Mouse (Mus musculus) bone marrow macrophage, adult 2 months (primary cell): ENCODE measurements around the gene Efna1. TPM values are rescaled to one million over a fixed set of nuclear protein-coding genes. Genes with fewer than 3 reads are reported as not detected.
A peak's percentile ranks its signal among the peaks of the same experiment; 100 is the strongest.

Experiments
- H3K27ac ChIP-seq: 2 replicates; pipeline ENCODE4 v1.5.1; 2012; ENCODE audit warnings: low read depth, low read length; ENCODE audit not compliant: insufficient read depth
- H3K4me1 ChIP-seq: 2 replicates; pipeline ENCODE4 v1.6.1; 2012; ENCODE audit warnings: low read length; ENCODE audit not compliant: control insufficient read depth, insufficient read depth
- H3K4me3 ChIP-seq: 2 replicates; pipeline ENCODE4 v1.5.1; 2012; ENCODE audit warnings: mild to moderate bottlenecking, low read length, moderate library complexity; ENCODE audit not compliant: insufficient read depth
- CTCF ChIP-seq: IDR thresholded peaks from 2 replicates; pipeline ENCODE4 v1.5.1; 2012; ENCODE audit warnings: low read depth, mild to moderate bottlenecking, low read length, moderate library complexity
- POLR2A ChIP-seq: IDR thresholded peaks from 2 replicates; pipeline ENCODE4 v1.6.1; 2012; ENCODE audit warnings: mild to moderate bottlenecking, low read depth, low read length, borderline replicate concordance
- polyA plus RNA-seq: library from polyadenylated mRNA; stranded (reverse); fragments of >200 nt; gene quantifications from 2 replicates; pipeline ENCODE4 v1.2.4, GENCODE M21; 2012; ENCODE audit not compliant: missing spikeins, insufficient read depth, insufficient read length

Gene Efna1
- polyA plus RNA-seq, 1 experiment = not detected

DNA sequence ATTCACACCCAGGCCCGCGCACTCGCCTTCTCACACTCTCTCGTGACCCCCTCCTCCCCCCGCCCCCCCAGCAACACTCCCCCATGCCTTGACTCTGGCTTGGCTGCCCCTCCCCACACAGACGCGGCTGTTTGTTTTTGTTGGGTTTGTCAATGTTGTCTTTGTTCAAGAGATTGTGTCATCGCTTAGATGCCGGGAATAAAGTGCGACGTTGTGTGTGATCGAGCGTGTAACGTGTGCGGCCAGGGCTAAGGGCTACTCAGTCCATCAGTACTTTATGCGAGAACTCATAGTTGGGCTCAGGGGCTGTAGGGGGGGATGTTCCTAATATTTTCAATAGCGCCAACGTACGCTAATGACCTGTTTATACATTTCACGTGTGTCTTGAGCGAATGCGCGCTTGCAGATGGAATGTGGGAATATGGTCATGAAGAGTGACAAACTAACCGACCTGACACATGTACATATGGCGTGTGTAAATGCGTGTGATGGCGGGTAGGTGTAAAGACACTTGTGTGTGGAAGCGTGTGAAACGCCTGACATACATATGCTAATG, 814 bp downstream of the Efna1 start:
- Histone ChIP-seq H3K4me3 (peak overlapping the region; percentile 65), H3K4me1 (peaks cover 15% of the 10 kb centered on the region), H3K27ac (no peak overlapping the region)
- no peak for TF ChIP-seq CTCF
- TF ChIP-seq POLR2A = no peak

DNA sequence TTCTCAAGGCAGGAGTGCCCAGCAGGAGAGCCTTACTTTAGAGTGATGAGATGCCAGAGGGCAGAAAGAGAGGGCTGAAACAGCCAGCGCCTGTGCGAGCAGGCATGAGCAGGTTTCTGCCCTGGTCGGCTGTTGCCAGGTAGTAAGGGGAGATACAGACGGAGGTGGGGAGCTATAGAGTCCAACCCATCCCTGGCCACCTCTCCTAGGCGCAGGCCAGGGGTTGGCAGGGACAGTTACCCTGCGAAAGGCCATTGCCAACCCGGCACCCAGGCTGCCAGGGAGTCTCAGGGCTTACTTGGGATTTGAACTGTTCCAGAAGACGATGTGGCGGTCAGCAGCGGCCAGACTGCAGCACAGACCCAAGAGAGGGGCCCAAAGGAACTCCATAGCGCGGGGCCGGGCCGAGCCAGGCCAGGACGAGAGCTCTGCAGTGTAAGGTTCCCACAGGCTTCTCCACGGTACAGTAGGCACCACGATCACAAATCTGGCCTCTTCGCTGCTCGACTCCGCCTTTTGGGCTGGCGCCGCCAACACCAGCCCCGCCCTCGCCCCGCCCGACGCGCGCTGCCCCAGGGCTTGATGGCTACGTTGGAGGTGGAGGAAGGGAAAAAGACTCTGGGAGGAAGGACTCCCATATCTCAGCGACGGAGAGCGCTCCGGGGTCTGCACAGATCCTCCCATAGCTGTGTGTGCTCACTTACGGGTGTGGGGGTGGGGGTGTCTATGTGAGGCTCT, 1.6 kb downstream of the Efna1 start:
- no peak for TF ChIP-seq POLR2A
- TF ChIP-seq CTCF = no peak
- Histone ChIP-seq H3K27ac (no peak overlapping the region), H3K4me3 (peak overlapping the region; percentile 65), H3K4me1 (peaks cover 9% of the 10 kb centered on the region; the same call in 1 of the 2 replicates)

DNA sequence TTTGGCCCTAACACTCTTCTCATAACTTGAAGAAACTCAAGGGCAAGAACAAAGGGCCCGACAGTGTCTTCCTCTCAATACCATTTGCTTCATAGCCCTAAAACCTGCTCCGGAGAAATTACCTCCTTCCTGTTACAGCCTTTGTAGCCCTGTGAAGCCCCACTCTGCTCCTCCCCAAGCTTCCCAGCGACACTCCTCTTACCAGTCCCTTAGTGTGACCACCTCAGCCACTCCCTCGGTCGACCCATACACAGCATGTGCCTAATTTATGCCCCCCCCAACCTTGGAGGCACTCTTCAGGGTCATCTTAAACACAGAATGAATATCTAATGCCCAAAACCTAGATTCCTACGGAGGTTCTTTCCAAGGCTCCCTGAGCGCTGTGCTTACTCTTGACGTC, 2.3 kb downstream of the Efna1 start:
- Histone ChIP-seq H3K27ac (no peak overlapping the region), H3K4me3 (no peak overlapping the region), H3K4me1 (peaks cover 9% of the 10 kb centered on the region; the same call in 1 of the 2 replicates)
- TF ChIP-seq CTCF (no peak), POLR2A (no peak)

DNA sequence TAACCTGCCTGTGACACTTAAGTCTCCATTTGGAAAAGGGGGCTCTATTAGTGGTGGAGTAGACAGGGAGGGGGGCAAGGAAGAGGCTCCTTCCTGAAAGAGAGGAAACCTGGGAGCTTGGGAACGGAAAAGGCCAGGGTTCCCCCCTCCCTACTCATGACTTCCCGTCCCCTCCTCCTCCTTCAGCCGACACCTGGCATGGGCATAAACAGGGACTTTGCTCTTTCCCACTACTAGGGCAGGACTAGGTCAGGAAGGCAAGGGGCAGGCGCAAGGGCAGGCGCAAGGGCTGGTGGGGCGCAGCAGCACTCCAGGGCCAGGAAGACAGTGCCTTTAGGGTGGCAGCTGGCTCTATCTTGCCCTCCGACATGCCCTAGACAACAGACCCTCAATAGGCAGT, 2.8 kb downstream of the Efna1 start:
- H3K4me1 ChIP-seq = peaks cover 9% of the 10 kb centered on the region; the same call in 1 of the 2 replicates
- no peak overlapping the region for H3K4me3 ChIP-seq
- no peak for TF ChIP-seq CTCF
- no peak for TF ChIP-seq POLR2A
- no peak overlapping the region for H3K27ac ChIP-seq

DNA sequence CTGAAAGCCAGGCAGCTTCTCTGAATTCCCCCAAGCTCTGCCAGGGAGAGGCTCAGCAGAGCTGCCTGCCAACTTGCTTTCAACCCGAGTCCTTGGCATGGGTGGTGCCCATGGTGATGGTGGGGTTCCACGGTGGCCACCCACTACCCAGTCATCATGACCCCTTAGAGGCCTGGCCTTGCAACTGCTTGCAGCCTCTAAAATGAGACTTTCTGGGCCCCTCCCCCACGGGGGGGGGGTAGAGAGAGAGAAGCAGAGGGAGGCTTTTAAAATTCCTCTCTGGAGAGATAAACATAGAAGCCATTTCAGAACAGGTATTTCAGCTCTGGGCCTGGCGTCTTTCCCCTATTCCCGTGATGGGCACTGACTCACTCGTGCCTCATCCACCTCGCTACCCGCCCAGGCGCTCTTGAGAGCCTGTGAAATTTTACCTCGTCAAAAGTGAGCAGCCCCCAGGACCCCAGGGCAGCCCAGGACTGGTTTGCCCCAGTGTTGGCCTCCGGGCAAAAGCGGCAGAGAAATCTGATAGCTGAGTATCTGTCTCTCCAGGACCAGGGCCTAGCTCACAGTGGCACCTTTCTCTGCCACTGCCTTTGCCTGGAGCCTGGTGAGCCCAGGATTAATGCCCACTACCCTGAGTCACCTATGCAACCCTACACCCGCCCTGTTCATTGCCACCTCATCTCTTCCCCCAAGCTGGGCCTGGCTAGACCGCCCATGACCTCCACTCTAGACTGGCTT, 3.5 kb downstream of the Efna1 start:
- Histone ChIP-seq H3K4me3 (no peak overlapping the region), H3K27ac (no peak overlapping the region), H3K4me1 (peaks cover 9% of the 10 kb centered on the region; the same call in 1 of the 2 replicates)
- no peak for TF ChIP-seq CTCF
- TF ChIP-seq POLR2A = no peak

DNA sequence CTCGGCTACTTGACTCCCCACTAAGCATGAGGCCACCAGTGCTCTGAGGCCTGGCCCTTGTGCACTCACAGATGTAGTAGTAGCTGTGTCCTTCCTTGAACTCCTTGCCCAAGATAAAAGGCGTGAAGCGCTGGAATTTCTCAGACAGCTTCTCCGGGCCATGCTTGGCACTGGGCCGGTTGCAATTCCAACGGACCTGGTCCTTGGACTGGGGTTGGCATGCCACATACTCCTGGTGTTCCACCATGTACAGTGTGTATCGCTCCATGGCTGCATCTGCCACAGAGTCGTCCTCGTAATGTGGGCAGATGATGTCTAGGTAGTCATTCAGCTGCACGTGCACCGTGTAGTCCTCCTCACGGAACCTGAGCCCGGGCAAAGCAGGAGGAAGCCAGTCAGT, 4.9 kb downstream of the Efna1 start:
- Histone ChIP-seq H3K4me1 (peaks cover 9% of the 10 kb centered on the region; the same call in 1 of the 2 replicates), H3K27ac (no peak overlapping the region), H3K4me3 (no peak overlapping the region)
- TF ChIP-seq POLR2A (no peak), CTCF (no peak)

DNA sequence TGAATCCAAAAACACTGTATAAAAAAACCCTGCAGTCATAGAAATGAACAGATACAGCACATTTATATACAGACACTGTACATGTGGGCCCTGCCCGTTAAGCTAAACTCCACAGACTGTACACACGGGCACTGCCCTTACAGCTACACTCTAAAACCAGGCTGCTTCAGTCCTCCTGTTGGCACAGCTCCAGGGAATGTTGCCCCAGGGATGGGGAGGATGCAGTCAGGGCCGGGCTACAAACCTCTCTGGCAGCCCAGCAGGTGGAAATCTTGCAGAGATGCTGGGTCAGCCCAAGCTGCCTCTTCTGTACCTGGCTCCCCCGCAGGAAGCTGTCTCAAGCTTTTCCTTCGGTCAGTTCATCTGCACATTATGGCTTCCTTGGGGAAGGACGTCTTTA, 9.2 kb downstream of the Efna1 start:
- no peak for TF ChIP-seq CTCF
- TF ChIP-seq POLR2A = no peak
- no peak overlapping the region for H3K27ac ChIP-seq
- peaks cover 23% of the 10 kb centered on the region for H3K4me1 ChIP-seq
- H3K4me3 ChIP-seq = no peak overlapping the region

DNA sequence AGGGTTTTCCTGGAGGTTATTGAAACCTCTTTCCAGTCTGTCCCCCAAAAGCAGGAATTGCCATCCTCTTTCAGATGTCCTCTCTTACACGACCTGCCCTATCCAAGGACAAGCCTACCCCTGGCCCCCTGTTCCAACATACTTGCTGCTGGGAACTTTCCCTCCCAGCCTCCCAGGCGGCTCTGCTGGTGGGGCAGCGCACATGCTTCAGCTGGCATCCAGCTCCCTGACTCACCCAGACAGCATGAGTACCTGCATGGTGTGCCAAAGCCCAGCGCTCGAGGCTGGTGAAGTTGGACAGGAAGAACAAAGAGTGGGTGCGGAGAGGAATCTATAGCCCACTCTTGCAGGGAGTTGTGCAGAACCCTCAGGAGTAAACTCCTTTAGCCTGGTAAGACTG, 10.1 kb downstream of the Efna1 start:
- TF ChIP-seq POLR2A (no peak), CTCF (no peak)
- H3K4me1 ChIP-seq = peaks cover 26% of the 10 kb centered on the region
- H3K4me3 ChIP-seq = no peak overlapping the region
- no peak overlapping the region for H3K27ac ChIP-seq

DNA sequence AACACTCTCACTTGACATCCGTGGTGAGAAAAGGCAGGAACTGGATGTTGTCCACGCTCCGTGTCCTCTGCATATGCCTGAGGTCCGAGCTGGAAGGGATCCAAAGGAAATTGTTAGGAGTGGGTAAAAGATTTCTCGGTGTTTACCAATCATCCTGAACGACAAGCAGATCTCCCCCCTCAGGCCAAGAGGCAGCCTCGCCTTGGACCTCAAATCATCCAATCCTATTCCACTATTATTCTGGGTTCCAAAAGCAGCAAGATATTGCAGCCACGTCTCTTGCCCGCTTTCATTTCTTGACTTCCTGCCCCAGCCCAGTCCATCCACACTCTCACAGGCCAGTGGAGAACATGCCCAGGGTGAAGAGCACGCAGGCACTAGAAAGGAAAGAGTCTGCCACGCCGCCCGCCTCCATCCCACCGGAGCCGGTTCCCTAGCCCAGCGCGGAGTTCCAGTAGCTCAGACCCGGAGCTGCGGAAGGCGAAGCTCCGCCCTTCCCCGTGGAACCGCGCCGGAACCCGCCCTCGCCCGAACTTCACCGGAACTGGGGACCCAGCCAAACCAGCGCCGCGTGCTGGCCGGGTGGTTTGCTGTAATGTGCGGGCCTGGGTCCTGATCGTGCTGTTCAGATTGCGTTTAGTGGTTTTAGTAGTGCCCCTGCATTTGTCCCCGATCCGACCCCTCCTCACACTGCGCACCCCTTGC, 10.7 kb downstream of the Efna1 start, which contains the start of gene Slc50a1:
Gene Slc50a1 (minus strand): TSS at position 520 of the 705 bp plus-strand sequence.
- H3K27ac ChIP-seq = peak within 1 kb of the TSS; percentile 23
- H3K4me3 ChIP-seq = peak within 1 kb of the TSS; percentile 71
- peaks cover 27% of the 10 kb centered on the region for H3K4me1 ChIP-seq
- TF ChIP-seq POLR2A (no peak), CTCF (no peak)
